Mouse (Mus musculus) small intestine, adult 10 weeks (tissue): ENCODE measurements around the gene Gm10057. TPM values are rescaled to one million over a fixed set of nuclear protein-coding genes. Genes with fewer than 3 reads are reported as not detected.

Experiments used
- polyA plus RNA-seq: library from polyadenylated mRNA; stranded (reverse); fragments of 350-450 nt; fragmentation: Illumina TruSeq; extraction: RNeasy Lipid Tissue Mini Kit (QIAGEN cat#74804); gene quantifications from one replicate; pipeline ENCODE4 v1.2.3, GENCODE M21; 2014; ENCODE audit warnings: low replicate concordance

The Gm10057 gene
- polyA plus RNA-seq, result not detected

GRCm38 (mm10) chrX:154054939-154055338 is at the start of gene Gm10057:
Gm10057 (minus strand) TSS chrX:154055039.

GRCm38 (mm10) chrX:154033727-154034126 is 21.1 kb downstream of the Gm10057 start, which contains the start of gene 4921511M17Rik:
4921511M17Rik (minus strand) TSS chrX:154033827.

GRCm38 (mm10) chrX:154012540-154012939 is 42.3 kb downstream of the Gm10057 start, which contains the start of gene Samt1:
Samt1 (minus strand) TSS chrX:154012640.

Other genes starting within 250 kb of the Gm10057 start
- gene Spin2c, start 222.8 kb downstream of the Gm10057 start, polyA plus RNA-seq, result 1.3 TPM
- gene Samt1, start 42.4 kb downstream of the Gm10057 start, polyA plus RNA-seq, result not detected
- gene 4921511M17Rik, start 21.2 kb downstream of the Gm10057 start, polyA plus RNA-seq, result not detected
- not detected for gene Gm15140, start 65.6 kb upstream of the Gm10057 start, polyA plus RNA-seq